9 mouse cellular contexts compared by ENCODE assay signal in the genomic region with DNA sequence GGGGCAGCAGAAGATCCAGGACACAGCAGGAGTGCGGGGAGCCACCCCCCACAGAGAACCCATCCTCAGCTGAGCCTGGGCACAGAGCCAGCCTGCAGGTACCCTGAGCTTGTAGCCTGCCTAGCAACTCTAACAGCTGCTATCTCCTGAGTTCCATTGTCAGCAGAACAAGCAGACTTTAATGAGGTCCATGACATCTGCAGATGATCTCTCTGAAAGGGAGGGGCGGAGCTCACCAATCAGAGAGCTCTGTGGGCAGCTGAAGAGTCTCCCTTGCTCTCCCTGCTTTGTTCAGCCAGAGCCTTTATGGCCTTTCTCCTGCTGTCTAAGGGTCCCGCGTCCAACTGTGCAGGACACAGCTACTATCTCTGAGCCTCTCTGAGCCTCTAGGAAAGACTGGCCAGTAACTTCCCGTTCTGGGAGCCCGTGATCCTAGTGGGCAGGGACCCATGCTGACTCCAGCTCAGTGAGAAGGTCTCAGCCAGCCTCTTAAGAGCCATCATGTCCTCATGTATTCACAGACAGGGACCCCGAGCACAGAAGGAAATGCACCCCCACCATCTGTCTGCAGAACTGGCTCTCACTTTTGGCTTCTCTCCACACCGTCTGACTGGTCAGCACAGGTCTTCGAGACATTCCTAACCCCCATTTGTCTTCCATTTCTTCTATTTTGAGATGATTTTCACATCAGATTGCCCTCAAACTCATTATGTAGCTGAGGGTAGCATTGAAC. TPM values are rescaled to one million over a fixed set of nuclear protein-coding genes. Genes with fewer than 3 reads are reported as not detected.
A peak's percentile ranks its signal among the peaks of the same experiment; 100 is the strongest.
DNase-seq lines count a peak whose midpoint lies in the region; ATAC-seq lines count a peak whose summit lies in the region.
"Had no signal": no experiment of that assay in that cellular context is flagged by ENCODE, and none has a peak within 500 bp of the region (broad histone marks: within the 10 kb centered on the region; RNA-seq: fewer than 3 reads in every experiment).

No protein-coding gene starts in this region.

- no peak for DNase-seq in frontal cortex, postnatal 10 days (ENCODE audit: low spot score in 2 of 2)
- peak; percentile 60 for DNase-seq in hindbrain, embryonic 10.5 days (ENCODE audit: low spot score)
- DNase-seq in layer of hippocampus, adult 18-20 months (ENCODE audit: low spot score in 2 of 2): peak; percentile 17 to 40
- no peak for DNase-seq in lung, postnatal 25 days (ENCODE audit: low spot score)
- no peak for DNase-seq in thymus, postnatal 14 days
- DNase-seq in urinary bladder, adult 18-20 months (ENCODE audit: low spot score in 2 of 2): no peak

- no peaks in the 10 kb centered on the region; the same call in 1 of the 2 replicates for H3K36me3 ChIP-seq in hindbrain, embryonic 10.5 days
- no peaks in the 10 kb centered on the region; the same call in none of the 2 replicates for H3K36me3 ChIP-seq in midbrain, embryonic 16.5 days (ENCODE audit: control insufficient read depth, insufficient read depth, low read length)

- peak overlapping the region; percentile 86 for H3K27ac ChIP-seq in hindbrain, embryonic 10.5 days
- peak overlapping the region; percentile 63 for H3K27ac ChIP-seq in midbrain, embryonic 16.5 days (ENCODE audit: low read length)

- ATAC-seq in frontal cortex, adult (ENCODE audit: low TSS enrichment): 0 out of 2 replicates have a peak, but pooled peaks have one; percentile 31
- peak; percentile 70 for ATAC-seq in midbrain, embryonic 16.5 days

- H3K9ac ChIP-seq in midbrain, embryonic 16.5 days (ENCODE audit: low read depth, low read length): no peak overlapping the region

- no peaks in the 10 kb centered on the region for H3K9me3 ChIP-seq in hindbrain, embryonic 10.5 days
- H3K9me3 ChIP-seq in midbrain, embryonic 16.5 days (replicated peaks; ENCODE audit: control insufficient read depth, low read length, poor library complexity, severe bottlenecking): no peaks in the 10 kb centered on the region

- H3K4me3 ChIP-seq in hindbrain, embryonic 10.5 days: no peak overlapping the region
- H3K4me3 ChIP-seq in midbrain, embryonic 16.5 days (ENCODE audit: low read depth, low read length): no peak overlapping the region

- H3K4me2 ChIP-seq in midbrain, embryonic 16.5 days (ENCODE audit: low read length): no peak overlapping the region

- 45% methylated on average over 9 of the region's 9 CpGs for WGBS in hindbrain, embryonic 10.5 days
- 45% methylated on average over 9 of the region's 9 CpGs for WGBS in midbrain, embryonic 16.5 days

- H3K4me1 ChIP-seq in hindbrain, embryonic 10.5 days (replicated peaks): peaks cover 31% of the 10 kb centered on the region
- H3K4me1 ChIP-seq in midbrain, embryonic 16.5 days (ENCODE audit: control insufficient read depth, insufficient read depth, low read length): peaks cover 12% of the 10 kb centered on the region

- H3K27me3 ChIP-seq in hindbrain, embryonic 10.5 days (ENCODE audit: insufficient read depth, poor library complexity, severe bottlenecking): no peaks in the 10 kb centered on the region
- no peaks in the 10 kb centered on the region for H3K27me3 ChIP-seq in midbrain, embryonic 16.5 days (ENCODE audit: control insufficient read depth, insufficient read depth, low read depth, low read length)

RNA-seq across cellular contexts. Expression of a gene that starts 24.6 kb away (rescaled TPM):
- polyA plus RNA-seq in hindbrain, embryonic 10.5 days (2016; fragmentation: Nextera tagmentation; extraction: Ambion mirVana): 10.9 and 24.0 TPM in 2 replicates
- total RNA-seq in layer of hippocampus, adult 18-20 months (2021): 10 to 100 TPM; 32.2 to 33.9 TPM
- polyA plus RNA-seq in midbrain, embryonic 16.5 days (2015; fragmentation: Nextera tagmentation; extraction: Ambion mirVana): 41.9 and 44.7 TPM in 2 replicates

RNA-seq across cellular contexts. Expression of a gene that starts 41.0 kb away (rescaled TPM):
- polyA plus RNA-seq in hindbrain, embryonic 10.5 days (2016; fragmentation: Nextera tagmentation; extraction: Ambion mirVana): not detected in 2 replicates
- not detected for total RNA-seq in layer of hippocampus, adult 18-20 months (2021)
- polyA plus RNA-seq in midbrain, embryonic 16.5 days (2015; fragmentation: Nextera tagmentation; extraction: Ambion mirVana): not detected in 2 replicates
- total RNA-seq: neutrophil, adult 5-6 weeks had no signal

Comparison
In these comparisons a context has a peak if more than half of its experiments do, and no peak if none do; other contexts are left out.
1. DNase-seq: peak in hindbrain, embryonic 10.5 days (single experiment) and layer of hippocampus, adult 18-20 months (2 of 2); none in frontal cortex, postnatal 10 days (0 of 2), lung, postnatal 25 days (single experiment), thymus, postnatal 14 days (single experiment) and urinary bladder, adult 18-20 months (0 of 2).